ENCODE assay signal across 9 mouse cellular contexts in genomic region chr10:42952046-42952420, GRCm38 (mm10).
A peak's percentile ranks its signal among the peaks of the same experiment; 100 is the strongest.
DNase-seq lines count a peak whose midpoint lies in the region; ATAC-seq and TF ChIP-seq lines count a peak whose summit lies in the region.
"Had no signal": no experiment of that assay in that cellular context is flagged by ENCODE, and none has a peak within 500 bp of the region (broad histone marks: within the 10 kb centered on the region; RNA-seq: fewer than 3 reads in every experiment).

No protein-coding gene starts in this region.

- no peak overlapping the region for H3K4me3 ChIP-seq in lung, adult 2 months (replicated peaks; ENCODE audit: extremely low read depth, low read depth, low read length)

- ATAC-seq in erythroid progenitor cell, adult 5-6 weeks (replicated peaks; ENCODE audit: low FRiP score, poor library complexity, severe bottlenecking) = no peak

- DNase-seq in lung, postnatal 10 days = peak; percentile 41
- no peak for DNase-seq in lung, adult 2 months
- DNase-seq in adrenal gland, postnatal 10 days = peak; percentile 73
- peak; percentile 30 for DNase-seq in embryo, embryonic 11 days
- peak; percentile 63 to 70 for DNase-seq in kidney, postnatal 25 days
- no peak for DNase-seq in testis, postnatal 10 days (ENCODE audit: low spot score)
- DNase-seq in cerebellum, adult 11-12 months = no peak
- DNase-seq: cerebellum, postnatal 10 days had no signal

- no peak for TF ChIP-seq CTCF in lung, adult 2 months (IDR thresholded peaks at IDR 0.05; ENCODE audit: insufficient read depth, low read length)

- 35% methylated on average over 9 of the region's 9 CpGs for WGBS in lung, adult 2 months

- no peak for TF ChIP-seq POLR2A in lung, adult 2 months (IDR thresholded peaks at IDR 0.05; ENCODE audit: borderline replicate concordance, extremely low read depth, low read depth, low read length)

- H3K4me1 ChIP-seq in lung, adult 2 months (ENCODE audit: control insufficient read depth, insufficient read depth, low read length) = 0 out of 2 replicates have a peak, but pooled peaks cover 3% of the 10 kb centered on the region

Comparison
In these comparisons a context has a peak if more than half of its experiments do, and no peak if none do; other contexts are left out.
1. DNase-seq: peak in lung, postnatal 10 days (single experiment), adrenal gland, postnatal 10 days (single experiment), embryo, embryonic 11 days (single experiment) and kidney, postnatal 25 days (2 of 2); none in lung, adult 2 months (single experiment), testis, postnatal 10 days (single experiment) and cerebellum, adult 11-12 months (single experiment).